ENCODE assay signal across 8 mouse cellular contexts in genomic region chr19:3623824-3624223, GRCm38 (mm10). TPM values are rescaled to one million over a fixed set of nuclear protein-coding genes. Genes with fewer than 3 reads are reported as not detected.
DNase-seq lines count a peak whose midpoint lies in the region; ATAC-seq and TF ChIP-seq lines count a peak whose summit lies in the region.

No protein-coding gene starts in this region.

- H3K9me3 ChIP-seq in embryonic facial prominence, embryonic 14.5 days (ENCODE audit: control insufficient read depth, low read length): peaks cover 6% of the 10 kb centered on the region

- DNase-seq in adrenal gland, adult (ENCODE audit: inconsistent age in 2 of 2, low spot score in 1 of 2): peak; percentile 70 to 90
- DNase-seq in adrenal gland, postnatal 4 days (ENCODE audit: low spot score in 2 of 2): no peak
- DNase-seq in right cerebral cortex, postnatal 4 days: peak; percentile 41
- DNase-seq in right cerebral cortex, adult 18-20 months: no peak
- no peak for DNase-seq in embryonic facial prominence, embryonic 14.5 days (ENCODE audit: low spot score)
- DNase-seq in kidney, adult 2 months: peak; percentile 79
- DNase-seq in lung, adult 18-20 months: peak; percentile 64 to 71
- peak; percentile 50 to 74 for DNase-seq in spleen, postnatal 4 days (ENCODE audit: low spot score in 2 of 2)

- H3K4me3 ChIP-seq in embryonic facial prominence, embryonic 14.5 days (ENCODE audit: low read depth, low read length): no peak overlapping the region
- no peak overlapping the region for H3K4me3 ChIP-seq in kidney, adult 2 months (ENCODE audit: insufficient read depth, low read depth, low read length)

- no peak for TF ChIP-seq POLR2A in kidney, adult 2 months (IDR thresholded peaks at IDR 0.05; ENCODE audit: low read depth, low read length)

- no peaks in the 10 kb centered on the region for H3K27me3 ChIP-seq in embryonic facial prominence, embryonic 14.5 days (replicated peaks; ENCODE audit: control insufficient read depth, insufficient read depth, low read length)
- H3K27me3 ChIP-seq in kidney, adult 2 months (replicated peaks; ENCODE audit: control insufficient read depth, insufficient read depth, low read length): no peaks in the 10 kb centered on the region

- H3K9ac ChIP-seq in embryonic facial prominence, embryonic 14.5 days (ENCODE audit: low read depth, low read length): no peak overlapping the region

- ATAC-seq in embryonic facial prominence, embryonic 14.5 days (ENCODE audit: low read depth): peak; percentile 41; the same call in 1 of the 2 replicates

- no peaks in the 10 kb centered on the region for H3K4me1 ChIP-seq in embryonic facial prominence, embryonic 14.5 days (ENCODE audit: control insufficient read depth, insufficient read depth, low read length)
- H3K4me1 ChIP-seq in kidney, adult 2 months (ENCODE audit: control insufficient read depth, insufficient read depth, low read length): no peaks in the 10 kb centered on the region

- peaks cover 74% of the 10 kb centered on the region for H3K36me3 ChIP-seq in embryonic facial prominence, embryonic 14.5 days (ENCODE audit: control insufficient read depth, insufficient read depth, low read length)
- no peaks in the 10 kb centered on the region for H3K36me3 ChIP-seq in kidney, adult 2 months (ENCODE audit: control insufficient read depth, insufficient read depth, low read length)

- no peak overlapping the region for H3K4me2 ChIP-seq in embryonic facial prominence, embryonic 14.5 days (ENCODE audit: low read depth, low read length)

- peak; percentile 76 for TF ChIP-seq CTCF in kidney, adult 2 months (conservative IDR thresholded peaks at IDR 0.05; ENCODE audit: insufficient read depth, insufficient read length, low read depth, low read length)

- 65% methylated on average over 5 of the region's 5 CpGs for WGBS in embryonic facial prominence, embryonic 14.5 days
- 56% methylated on average over 5 of the region's 5 CpGs for WGBS in kidney, adult 2 months

- H3K27ac ChIP-seq in embryonic facial prominence, embryonic 14.5 days (replicated peaks; ENCODE audit: low read depth, low read length): no peak overlapping the region
- no peak overlapping the region for H3K27ac ChIP-seq in kidney, adult 2 months (ENCODE audit: insufficient read depth, low read depth, low read length)

RNA-seq across cellular contexts. Expression of gene Ppp6r3, which starts 48.3 kb away (rescaled TPM):
- total RNA-seq in adrenal gland, postnatal 4 days (2021): 100 to 1,000 TPM; 104 to 114 TPM
- 55.5 and 58.9 TPM in 2 replicates for polyA plus RNA-seq in embryonic facial prominence, embryonic 14.5 days (2014; fragmentation: Nextera tagmentation; extraction: Ambion mirVana)
- polyA plus RNA-seq in kidney, adult 2 months (2012; rRNA removed): 52.5 and 58.5 TPM in 2 replicates

Comparison
In these comparisons a context has a peak if more than half of its experiments do, and no peak if none do; other contexts are left out.
1. DNase-seq: peak in adrenal gland, adult (2 of 2), right cerebral cortex, postnatal 4 days (single experiment), kidney, adult 2 months (single experiment), lung, adult 18-20 months (2 of 2) and spleen, postnatal 4 days (2 of 2); none in adrenal gland, postnatal 4 days (0 of 2), right cerebral cortex, adult 18-20 months (single experiment) and embryonic facial prominence, embryonic 14.5 days (single experiment).